9 mouse cellular contexts compared by ENCODE assay signal in genomic region chrX:136290817-136291281, GRCm38 (mm10). TPM values are rescaled to one million over a fixed set of nuclear protein-coding genes. Genes with fewer than 3 reads are reported as not detected.
DNase-seq lines count a peak whose midpoint lies in the region; ATAC-seq lines count a peak whose summit lies in the region.
"Had no signal": no experiment of that assay in that cellular context is flagged by ENCODE, and none has a peak within 500 bp of the region (broad histone marks: within the 10 kb centered on the region; RNA-seq: fewer than 3 reads in every experiment).

No protein-coding gene starts in this region.

- ATAC-seq in hindbrain, embryonic 12.5 days (ENCODE audit: low FRiP score) = peak; percentile 97

- no peaks in the 10 kb centered on the region for H3K9me3 ChIP-seq in hindbrain, embryonic 12.5 days (replicated peaks)
- H3K9me3 ChIP-seq: limb, embryonic 15.5 days had no signal

- WGBS in hindbrain, embryonic 12.5 days = 28% methylated on average over 8 of the region's 8 CpGs

- H3K27ac ChIP-seq in hindbrain, embryonic 12.5 days = peak overlapping the region; percentile 78
- H3K27ac ChIP-seq: limb, embryonic 15.5 days had no signal

- H3K4me3 ChIP-seq in hindbrain, embryonic 12.5 days = no peak overlapping the region
- H3K4me3 ChIP-seq: limb, embryonic 15.5 days had no signal

- H3K36me3 ChIP-seq in hindbrain, embryonic 12.5 days = no peaks in the 10 kb centered on the region
- H3K36me3 ChIP-seq: limb, embryonic 15.5 days had no signal

- H3K27me3 ChIP-seq in hindbrain, embryonic 12.5 days = no peaks in the 10 kb centered on the region
- H3K27me3 ChIP-seq: limb, embryonic 15.5 days had no signal

- peak; percentile 12 for DNase-seq in adrenal gland, postnatal 10 days
- no peak for DNase-seq in adrenal gland, postnatal 4 days (ENCODE audit: low spot score in 2 of 2)
- peak; percentile 79 to 80 for DNase-seq in cerebellum, postnatal 10 days
- peak; percentile 82 for DNase-seq in mesoderm, embryonic 11.5 days (ENCODE audit: low read depth, low spot score)
- DNase-seq in telencephalon, adult 2 months (ENCODE audit: low read depth, low spot score) = peak; percentile 79
- DNase-seq in spleen, postnatal 36 days (ENCODE audit: low spot score in 2 of 2) = no peak
- no peak for DNase-seq in thymus, postnatal 0 days (ENCODE audit: low spot score)

- peak overlapping the region; percentile 42 for H3K4me2 ChIP-seq in hindbrain, embryonic 12.5 days (replicated peaks)
- H3K4me2 ChIP-seq: limb, embryonic 15.5 days had no signal

- H3K4me1 ChIP-seq in hindbrain, embryonic 12.5 days = no peaks in the 10 kb centered on the region
- H3K4me1 ChIP-seq: limb, embryonic 15.5 days had no signal

- H3K9ac ChIP-seq in hindbrain, embryonic 12.5 days = no peak overlapping the region
- H3K9ac ChIP-seq: limb, embryonic 15.5 days had no signal

RNA-seq across cellular contexts. Expression of gene Bex3, which starts 20.8 kb away (rescaled TPM):
- 100 to 1,000 TPM; 151 to 189 TPM for total RNA-seq in adrenal gland, postnatal 10 days (2021)
- total RNA-seq in adrenal gland, postnatal 4 days (2021) = 100 to 1,000 TPM; 287 to 301 TPM
- polyA plus RNA-seq in hindbrain, embryonic 12.5 days (2016; fragmentation: Nextera tagmentation; extraction: Ambion mirVana) = 656 and 680 TPM in 2 replicates
- 165 and 185 TPM in 2 replicates for polyA plus RNA-seq in thymus, postnatal 0 days (2015; fragmentation: Nextera tagmentation; extraction: Ambion mirVana)

RNA-seq across cellular contexts. Expression of gene Tceal9, which starts 46.0 kb away (rescaled TPM):
- 100 to 1,000 TPM; 237 to 281 TPM for total RNA-seq in adrenal gland, postnatal 10 days (2021)
- 100 to 1,000 TPM; 489 to 570 TPM for total RNA-seq in adrenal gland, postnatal 4 days (2021)
- polyA plus RNA-seq in hindbrain, embryonic 12.5 days (2016; fragmentation: Nextera tagmentation; extraction: Ambion mirVana) = 411 and 443 TPM in 2 replicates
- 158 and 169 TPM in 2 replicates for polyA plus RNA-seq in thymus, postnatal 0 days (2015; fragmentation: Nextera tagmentation; extraction: Ambion mirVana)

Comparison
In these comparisons a context has a peak if more than half of its experiments do, and no peak if none do; other contexts are left out.
1. DNase-seq: peak in adrenal gland, postnatal 10 days (single experiment), cerebellum, postnatal 10 days (2 of 2), mesoderm, embryonic 11.5 days (single experiment) and telencephalon, adult 2 months (single experiment); none in adrenal gland, postnatal 4 days (0 of 2), spleen, postnatal 36 days (0 of 2) and thymus, postnatal 0 days (single experiment).